Mouse (Mus musculus) heart, embryonic 13.5 days (tissue): Measurements from ENCODE around the gene Tspan4. TPM values are rescaled to one million over a fixed set of nuclear protein-coding genes. Genes with fewer than 3 reads are reported as not detected.
"Not testable (repeated sequence)": the region's sequence is repeated elsewhere in the genome, so short reads cannot be mapped to it uniquely, and the experiment has no call there.

Experiments used
- ATAC-seq: fragments of 200-750 bp; cut with Nextera tagmentation; 2 replicates; pipeline ENCODE4 v1.8.0; 2017; ENCODE audit warnings: moderate TSS enrichment; ENCODE audit not compliant: insufficient number of reproducible peaks, low FRiP score, low TSS enrichment; ENCODE audit errors: extremely low read depth
- H3K27ac ChIP-seq: fragments of 300-500 bp; sonication (generic); replicated peaks from 2 replicates; pipeline ENCODE4 v1.5.1; 2015; ENCODE audit warnings: moderate library complexity, mild to moderate bottlenecking, inconsistent platforms
- H3K27me3 ChIP-seq: fragments of 300-500 bp; sonication (generic); replicated peaks from 2 replicates; pipeline ENCODE4 v1.6.1; 2015; ENCODE audit warnings: mild to moderate bottlenecking, inconsistent platforms
- H3K36me3 ChIP-seq: fragments of 300-500 bp; sonication (generic); 2 replicates; pipeline ENCODE4 v1.6.1; 2015; ENCODE audit warnings: mild to moderate bottlenecking, inconsistent platforms
- H3K4me1 ChIP-seq: fragments of 300-500 bp; sonication (generic); 2 replicates; pipeline ENCODE4 v1.6.1; 2015; ENCODE audit warnings: inconsistent platforms
- H3K4me2 ChIP-seq: fragments of 300-500 bp; sonication (generic); 2 replicates; pipeline ENCODE4 v1.6.1; 2015; ENCODE audit warnings: inconsistent platforms, mild to moderate bottlenecking, moderate library complexity
- H3K4me3 ChIP-seq: fragments of 300-500 bp; sonication (generic); 2 replicates; pipeline ENCODE4 v1.5.1; 2015; ENCODE audit warnings: moderate library complexity, mild to moderate bottlenecking, inconsistent platforms
- H3K9ac ChIP-seq: fragments of 300-500 bp; sonication (generic); 2 replicates; pipeline ENCODE4 v1.6.1; 2015; ENCODE audit warnings: inconsistent platforms, mild to moderate bottlenecking, moderate library complexity
- H3K9me3 ChIP-seq: fragments of 300-500 bp; sonication (generic); 2 replicates; pipeline ENCODE4 v1.6.1; 2016; ENCODE audit warnings: inconsistent platforms
- WGBS: fragments of 180-500 bp; shearing (Covaris S2); methylation state at CpG from one replicate; pipeline ENCODE4 v1.1.7; 2015; ENCODE audit warnings: mixed read lengths; 5-methylcytosine and 5-hydroxymethylcytosine counted together
- polyA plus RNA-seq: library from polyadenylated mRNA; unstranded; fragments of >200 nt; fragmentation: Nextera tagmentation; extraction: Ambion mirVana; gene quantifications from 2 replicates; pipeline ENCODE4 v1.2.1, GENCODE M21; 2015

Gene Tspan4
- polyA plus RNA-seq, 1 experiment from 2014 or later = 64.5 TPM

DNA sequence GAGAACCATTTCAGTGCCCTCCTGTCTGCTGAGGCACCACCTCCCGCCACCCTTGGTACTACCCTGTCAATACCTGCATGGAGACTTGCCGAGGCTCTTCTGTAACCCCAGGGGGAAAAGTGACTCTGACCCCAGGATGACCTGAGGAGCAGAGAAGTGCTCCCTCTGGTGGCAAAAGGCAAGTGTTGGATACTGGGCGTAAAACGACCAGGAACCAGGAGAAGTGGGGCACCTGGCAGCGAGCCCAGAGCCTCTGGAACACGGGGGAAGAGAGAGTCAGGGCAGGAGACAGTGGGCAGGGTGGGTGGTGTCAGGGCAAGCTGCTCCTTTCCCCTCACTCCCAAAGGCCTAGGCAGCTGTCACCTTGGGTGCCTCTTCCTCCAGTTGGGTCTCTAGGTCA, 34.4 kb upstream of the Tspan4 start:
- no peak overlapping the region for H3K27ac ChIP-seq
- H3K36me3 ChIP-seq = peaks cover 43% of the 10 kb centered on the region
- peaks cover 55% of the 10 kb centered on the region for H3K4me1 ChIP-seq
- H3K27me3 ChIP-seq = no peaks in the 10 kb centered on the region
- 23% methylated on average over 6 of the region's 6 CpGs for WGBS
- no peaks in the 10 kb centered on the region for H3K9me3 ChIP-seq
- H3K9ac ChIP-seq = no peak overlapping the region
- ATAC-seq = no peak
- no peak overlapping the region for H3K4me3 ChIP-seq
- H3K4me2 ChIP-seq = no peak overlapping the region

DNA sequence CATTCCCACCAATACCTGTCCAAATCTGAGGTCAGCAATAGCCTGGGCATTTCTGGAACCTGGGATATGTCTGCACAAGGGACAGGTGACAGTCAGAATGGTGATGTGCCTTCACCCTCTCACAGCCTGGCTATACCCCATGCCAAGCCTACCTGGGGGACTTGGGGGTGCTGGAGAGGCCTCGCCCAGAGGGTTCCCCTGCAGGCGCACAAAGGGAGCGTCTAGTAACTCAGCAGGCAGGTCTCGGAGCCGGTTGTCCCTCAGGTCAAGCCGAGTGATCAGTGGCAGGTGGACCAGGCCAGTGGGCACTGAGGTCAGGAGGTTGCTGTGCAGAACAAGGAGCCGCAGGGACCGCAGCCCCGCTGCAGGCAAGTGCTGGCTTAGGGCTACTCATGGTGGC, 33.6 kb upstream of the Tspan4 start:
- Histone ChIP-seq H3K4me2 (no peak overlapping the region), H3K4me1 (peaks cover 47% of the 10 kb centered on the region), H3K9ac (0 out of 2 replicates have a peak overlapping the region, but pooled peaks have one; percentile 24), H3K4me3 (no peak overlapping the region), H3K36me3 (peaks cover 43% of the 10 kb centered on the region), H3K27ac (no peak overlapping the region), H3K9me3 (no peaks in the 10 kb centered on the region), H3K27me3 (no peaks in the 10 kb centered on the region)
- no peak for ATAC-seq
- WGBS = 90% methylated on average over 9 of the region's 9 CpGs

DNA sequence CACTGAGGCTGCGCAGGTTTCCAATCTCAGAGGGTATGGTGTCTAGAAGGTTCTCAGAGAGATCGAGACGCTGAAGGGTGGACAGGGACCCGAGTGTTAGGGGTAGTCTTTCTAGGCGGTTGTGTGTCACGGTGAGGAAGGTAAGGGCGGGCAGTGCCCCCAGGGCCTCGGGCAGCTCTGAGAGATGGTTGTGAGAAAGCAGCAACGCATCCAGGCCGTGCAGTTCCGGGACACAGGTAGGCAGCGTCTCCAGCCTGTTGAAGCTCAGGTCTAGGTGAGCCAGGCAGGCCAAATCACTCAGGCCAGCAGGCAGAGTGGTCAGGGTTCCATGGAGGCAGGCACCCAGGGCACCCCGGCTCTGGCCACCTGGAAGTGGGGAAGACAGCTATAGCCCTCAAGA, 32.8 kb upstream of the Tspan4 start:
- 91% methylated on average over 13 of the region's 13 CpGs for WGBS
- no peak overlapping the region for H3K27ac ChIP-seq
- H3K36me3 ChIP-seq = peaks cover 43% of the 10 kb centered on the region
- peak overlapping the region; percentile 79 for H3K9ac ChIP-seq
- ATAC-seq = no peak
- no peaks in the 10 kb centered on the region for H3K27me3 ChIP-seq
- H3K9me3 ChIP-seq = no peaks in the 10 kb centered on the region
- H3K4me1 ChIP-seq = peaks cover 44% of the 10 kb centered on the region
- peak overlapping the region; percentile 86 for H3K4me2 ChIP-seq
- H3K4me3 ChIP-seq = peak overlapping the region; percentile 59

DNA sequence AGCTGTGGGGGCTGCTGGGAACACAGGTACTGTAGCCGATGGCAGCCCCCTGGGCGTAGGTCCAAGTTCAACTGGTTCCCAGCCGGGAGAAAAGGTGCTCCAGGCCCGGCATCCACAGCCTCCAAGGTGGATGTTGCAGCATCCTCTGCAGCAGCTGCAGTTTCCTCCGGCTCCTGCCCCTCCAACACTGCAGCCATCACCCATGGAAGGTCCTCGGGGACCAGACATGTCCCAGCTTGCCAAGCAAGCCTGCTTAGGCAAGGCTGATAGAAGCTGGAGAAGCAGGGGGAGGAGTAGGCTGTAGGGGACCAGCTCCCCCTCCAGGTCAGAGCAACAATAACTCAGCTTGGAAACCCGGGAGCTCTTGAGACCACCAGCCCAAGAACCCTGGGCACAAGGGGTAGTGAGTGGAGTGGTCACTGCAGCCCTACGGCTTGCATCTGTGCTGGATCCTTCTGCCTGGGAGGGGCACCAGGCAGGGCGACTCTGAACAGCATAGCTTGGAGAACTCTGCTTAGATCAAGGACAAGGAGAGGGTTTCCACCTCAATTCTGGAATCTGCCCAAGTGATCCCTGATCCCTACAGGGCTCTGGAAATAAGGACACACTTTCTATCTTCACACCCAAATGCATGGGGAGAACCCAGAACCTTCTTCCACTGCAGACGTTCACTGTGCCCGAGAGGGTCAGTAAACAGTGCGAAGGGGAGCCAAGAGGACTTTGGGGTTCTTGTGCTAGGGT, 31.8 kb upstream of the Tspan4 start:
- Histone ChIP-seq H3K4me2 (peak overlapping the region; percentile 86), H3K36me3 (peaks cover 38% of the 10 kb centered on the region), H3K4me3 (peak overlapping the region; percentile 59), H3K9me3 (no peaks in the 10 kb centered on the region), H3K27me3 (no peaks in the 10 kb centered on the region), H3K27ac (peak overlapping the region; percentile 48), H3K4me1 (peaks cover 44% of the 10 kb centered on the region), H3K9ac (peak overlapping the region; percentile 79)
- WGBS = 21% methylated on average over 12 of the region's 12 CpGs
- no peak for ATAC-seq

GRCm38 (mm10) chr7:141443828-141444237, 31.2 kb upstream of the Tspan4 start, which contains the start of gene Pidd1:
TSS of gene Pidd1 (minus strand) at chr7:141444025.
- under 1% methylated on average over 25 of the region's 25 CpGs for WGBS
- ATAC-seq = no peak

DNA sequence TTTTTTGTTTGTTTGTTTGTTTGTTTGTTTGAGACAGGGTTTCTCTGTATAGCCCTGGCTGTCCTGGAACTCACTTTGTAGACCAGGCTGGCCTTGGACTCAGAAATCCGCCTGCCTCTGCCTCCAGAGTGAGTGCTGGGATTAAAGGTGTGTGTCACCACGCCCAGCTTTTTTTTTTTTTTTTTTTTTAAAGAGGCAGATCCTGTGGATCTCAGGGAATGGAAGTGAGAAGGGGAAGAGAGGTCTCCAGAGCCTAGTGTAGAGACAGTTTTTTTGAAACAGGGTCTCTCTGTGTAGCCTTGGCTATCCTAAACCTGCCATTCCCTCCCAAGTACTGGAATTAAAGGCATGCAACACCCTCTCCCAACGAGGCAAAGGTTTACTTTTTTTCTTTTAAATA, 28.7 kb upstream of the Tspan4 start:
- not testable (repeated sequence) for H3K9me3 ChIP-seq, ATAC-seq, H3K27me3 ChIP-seq, H3K27ac ChIP-seq, H3K9ac ChIP-seq
- Histone ChIP-seq H3K4me2 (peak overlapping the region; percentile 95), H3K4me1 (peaks cover 44% of the 10 kb centered on the region), H3K36me3 (peaks cover 40% of the 10 kb centered on the region), H3K4me3 (peak overlapping the region; percentile 85; the same call in 1 of the 2 replicates)
- WGBS = 78% methylated on average over 3 of the region's 3 CpGs

More at GRCm38 (mm10) chr7:141443828-141444237, 31.2 kb upstream of the Tspan4 start, which contains the start of gene Pidd1:
- H3K27me3 ChIP-seq = no peaks in the 10 kb centered on the region
- peak within 1 kb of the TSS; percentile 76 for H3K27ac ChIP-seq
- H3K4me1 ChIP-seq = peaks cover 50% of the 10 kb centered on the region
- H3K36me3 ChIP-seq = peaks cover 38% of the 10 kb centered on the region
- peak within 1 kb of the TSS; percentile 86 for H3K4me2 ChIP-seq
- H3K9me3 ChIP-seq = no peaks in the 10 kb centered on the region
- H3K9ac ChIP-seq = peak within 1 kb of the TSS; percentile 79
- peak within 1 kb of the TSS; percentile 59 for H3K4me3 ChIP-seq

- ATAC-seq = peak; percentile 91
- H3K9me3 ChIP-seq = no peaks in the 10 kb centered on the region
- peak within 1 kb of the TSS; percentile 88 for H3K27ac ChIP-seq
- peak within 1 kb of the TSS; percentile 85 for H3K4me3 ChIP-seq
- peaks cover 41% of the 10 kb centered on the region for H3K36me3 ChIP-seq
- under 1% methylated on average over 63 of the region's 63 CpGs for WGBS
- no peaks in the 10 kb centered on the region for H3K27me3 ChIP-seq
- H3K4me2 ChIP-seq = peak within 1 kb of the TSS; percentile 95
- peaks cover 37% of the 10 kb centered on the region for H3K4me1 ChIP-seq
- H3K9ac ChIP-seq = peak within 1 kb of the TSS; percentile 96
Observed at GRCm38 (mm10) chr7:141447110-141447991, 27.7 kb upstream of the Tspan4 start, which contains the start of gene Rplp2. TSS of gene Rplp2 (plus strand) at chr7:141447370.

- Histone ChIP-seq H3K4me2 (no peak overlapping the region), H3K36me3 (peaks cover 41% of the 10 kb centered on the region), H3K4me1 (peaks cover 33% of the 10 kb centered on the region), H3K9ac (no peak overlapping the region), H3K4me3 (no peak overlapping the region), H3K9me3 (no peaks in the 10 kb centered on the region), H3K27ac (no peak overlapping the region), H3K27me3 (no peaks in the 10 kb centered on the region)
- no peak for ATAC-seq
Observed at GRCm38 (mm10) chr7:141451928-141452327, 23.1 kb upstream of the Tspan4 start.

DNA sequence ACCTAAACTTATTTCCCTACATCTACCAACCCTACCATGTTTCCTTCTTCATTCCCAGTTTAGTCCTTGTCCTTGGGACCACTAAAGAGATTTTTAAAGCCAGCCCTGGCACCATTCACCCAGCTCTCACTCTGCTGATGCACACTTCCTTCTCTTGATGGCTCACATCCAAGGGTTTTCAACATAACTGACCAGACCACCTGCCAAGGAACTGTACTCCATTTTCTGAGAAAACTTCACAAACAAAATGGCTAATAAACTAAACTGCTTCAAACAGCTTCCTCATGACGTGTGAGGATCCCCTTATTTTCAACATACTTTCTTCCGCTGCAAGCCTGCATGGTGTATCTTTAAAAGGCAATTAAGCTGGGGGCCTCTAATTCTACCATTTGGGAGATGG, 21.4 kb upstream of the Tspan4 start:
- Histone ChIP-seq H3K4me1 (peaks cover 28% of the 10 kb centered on the region), H3K36me3 (peaks cover 51% of the 10 kb centered on the region), H3K9ac (no peak overlapping the region), H3K4me3 (no peak overlapping the region), H3K27me3 (0 out of 2 replicates have a peak, but pooled peaks cover under 1% of the 10 kb centered on the region), H3K27ac (no peak overlapping the region), H3K9me3 (no peaks in the 10 kb centered on the region), H3K4me2 (no peak overlapping the region)
- ATAC-seq = no peak
- 72% methylated on average over 2 of the region's 2 CpGs for WGBS

DNA sequence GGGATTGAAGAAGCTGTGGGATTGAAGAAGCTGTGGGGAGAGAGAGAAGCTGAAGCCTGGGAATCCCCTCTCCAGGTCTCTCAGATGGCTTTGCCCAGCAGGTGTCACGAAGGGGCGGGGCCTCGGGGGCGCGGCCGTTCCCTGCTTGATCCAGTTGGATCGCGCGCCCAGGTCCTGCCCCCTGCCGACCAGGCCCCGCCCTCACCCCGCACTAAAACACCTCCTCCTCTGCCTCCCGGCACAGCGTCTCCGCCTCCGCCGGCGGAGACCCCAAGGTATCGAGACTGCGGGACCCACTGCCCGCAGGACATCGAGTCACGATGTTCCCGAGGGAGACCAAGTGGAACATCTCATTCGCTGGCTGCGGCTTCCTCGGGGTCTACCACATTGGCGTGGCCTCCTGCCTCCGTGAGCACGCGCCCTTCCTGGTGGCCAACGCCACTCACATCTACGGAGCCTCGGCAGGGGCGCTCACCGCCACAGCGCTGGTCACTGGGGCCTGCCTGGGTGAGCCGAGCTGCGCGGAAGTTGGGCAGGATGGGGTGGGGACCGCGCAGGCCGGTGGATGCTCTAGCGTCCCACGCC, 20.0 kb upstream of the Tspan4 start, which contains the start of gene Pnpla2:
Pnpla2 (plus strand) TSS at position 232 of the 585 bp plus-strand sequence.
- Histone ChIP-seq H3K9me3 (no peaks in the 10 kb centered on the region), H3K9ac (peak within 1 kb of the TSS; percentile 87), H3K36me3 (peaks cover 47% of the 10 kb centered on the region), H3K4me3 (peak within 1 kb of the TSS; percentile 79), H3K4me2 (peak within 1 kb of the TSS; percentile 90), H3K27me3 (peaks cover 12% of the 10 kb centered on the region; the same call in 1 of the 2 replicates), H3K4me1 (peaks cover 21% of the 10 kb centered on the region), H3K27ac (peak within 1 kb of the TSS; percentile 87)
- under 1% methylated on average over 45 of the region's 45 CpGs for WGBS
- ATAC-seq = peak; percentile 80
